Mouse (Mus musculus): ENCODE measurements around the gene Fastk.

DNA sequence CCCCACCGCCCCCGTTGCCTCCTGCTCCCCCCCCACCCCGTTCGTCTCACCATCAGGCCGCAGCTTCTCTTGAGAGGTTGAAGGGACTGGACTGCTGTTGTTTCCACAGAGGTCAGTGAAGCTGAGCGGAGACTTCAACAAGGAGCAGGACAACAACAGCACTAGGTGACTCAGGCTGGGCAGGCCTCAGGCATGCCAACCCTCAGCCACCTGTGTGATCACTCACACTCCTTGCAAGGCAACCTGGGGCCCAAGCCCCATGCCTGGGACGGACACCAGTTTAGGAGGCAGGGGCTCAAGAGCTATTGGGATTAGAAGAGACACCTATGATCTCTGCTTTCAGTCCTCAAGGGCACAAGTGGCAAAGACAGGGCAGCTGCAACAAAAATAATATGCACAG is 53.2 kb downstream of the Fastk start, which contains the start of gene Atg9b:
- TF ChIP-seq CTCF (IDR thresholded peaks at IDR 0.05; ENCODE audit: low read depth, low read length) (no peak), GATA2 (IDR thresholded peaks at IDR 0.05; ENCODE audit: borderline replicate concordance, low read depth, low read length) (no peak), GATA1 (IDR thresholded peaks at IDR 0.05; ENCODE audit: borderline replicate concordance, low read length) (no peak), POLR2AphosphoS5 (IDR thresholded peaks at IDR 0.05; ENCODE audit: insufficient replicate concordance, low read depth, low read length) (no peak), TAL1 (conservative IDR thresholded peaks at IDR 0.05; ENCODE audit: low read depth, low read length) (no peak)

Data from G1E (cell line).